Mouse (Mus musculus) heart, embryonic 14.5 days (tissue): ENCODE results near the gene Elmod1. TPM values are rescaled to one million over a fixed set of nuclear protein-coding genes. Genes with fewer than 3 reads are reported as not detected.

Source experiments
- ATAC-seq: fragments of 200-750 bp; cut with Nextera tagmentation; 2 replicates; pipeline ENCODE4 v1.8.0; 2017; ENCODE audit warnings: low read depth, moderate TSS enrichment; ENCODE audit not compliant: insufficient number of reproducible peaks, insufficient read depth, low FRiP score
- H3K27ac ChIP-seq, 2 experiments: fragments of 200-500 bp in 1 of 2; fragments of 300-500 bp in 1 of 2; sonication (generic) in 1 of 2; replicated peaks in 1 of 2; 2 replicates each; pipeline ENCODE4 v1.5.1; 2012 to 2014; ENCODE audit warnings: low read depth in 2 of 2, low read length in 2 of 2, control low read depth in 1 of 2, mild to moderate bottlenecking in 1 of 2, mixed read lengths in 1 of 2; ENCODE audit not compliant: control insufficient read depth in 1 of 2, insufficient read depth in 1 of 2
- H3K27me3 ChIP-seq: fragments of 300-500 bp; sonication (generic); 2 replicates; pipeline ENCODE4 v1.6.1; 2014; ENCODE audit warnings: mild to moderate bottlenecking, low read length, control low read depth; ENCODE audit not compliant: control insufficient read depth, insufficient read depth
- H3K36me3 ChIP-seq: fragments of 300-500 bp; sonication (generic); 2 replicates; pipeline ENCODE4 v1.6.1; 2014; ENCODE audit warnings: mild to moderate bottlenecking, control low read depth, low read length, mixed read lengths; ENCODE audit not compliant: control insufficient read depth, insufficient read depth
- H3K4me1 ChIP-seq, 2 experiments: fragments of 200-500 bp in 1 of 2; fragments of 300-500 bp in 1 of 2; sonication (generic) in 1 of 2; 2 replicates each; pipeline ENCODE4 v1.6.1; 2012 to 2014; ENCODE audit warnings: low read length in 2 of 2, control low read depth in 1 of 2, mixed read lengths in 1 of 2; ENCODE audit not compliant: control insufficient read depth in 2 of 2, insufficient read depth in 2 of 2
- H3K4me2 ChIP-seq: fragments of 300-500 bp; sonication (generic); 2 replicates; pipeline ENCODE4 v1.6.1; 2014; ENCODE audit warnings: mild to moderate bottlenecking, low read length
- H3K4me3 ChIP-seq, 2 experiments: fragments of 200-500 bp in 1 of 2; fragments of 300-500 bp in 1 of 2; sonication (generic) in 1 of 2; 2 replicates each; pipeline ENCODE4 v1.5.1; 2012 to 2014; ENCODE audit warnings: low read length in 2 of 2, mild to moderate bottlenecking in 2 of 2, control low read depth in 1 of 2, low read depth in 1 of 2, moderate library complexity in 1 of 2; ENCODE audit not compliant: control insufficient read depth in 1 of 2, insufficient read depth in 1 of 2
- H3K9ac ChIP-seq: fragments of 300-500 bp; sonication (generic); 2 replicates; pipeline ENCODE4 v1.6.1; 2014; ENCODE audit warnings: mild to moderate bottlenecking, low read length
- H3K9me3 ChIP-seq: fragments of 300-500 bp; sonication (generic); 2 replicates; pipeline ENCODE4 v1.6.1; 2016; ENCODE audit warnings: low read length, control low read depth; ENCODE audit not compliant: control insufficient read depth
- WGBS: fragments of 180-500 bp; shearing (Covaris S2); extraction: QIAGEN DNeasy Blood & Tissue Kit; methylation state at CpG from one replicate; pipeline ENCODE4 v1.1.7; 2014; 5-methylcytosine and 5-hydroxymethylcytosine counted together
- polyA plus RNA-seq: library from polyadenylated mRNA; unstranded; fragments of >200 nt; fragmentation: Nextera tagmentation; extraction: Ambion mirVana; gene quantifications from 2 replicates; pipeline ENCODE4 v1.2.1, GENCODE M21; 2014

Elmod1 gene
- polyA plus RNA-seq, 1 experiment from 2014 or later: 0.09 TPM

GRCm38 (mm10) chr9:53877423-53877822 lies 97.7 kb downstream of the Elmod1 start:
- no peak overlapping the region for H3K9ac ChIP-seq
- no peaks in the 10 kb centered on the region for H3K9me3 ChIP-seq
- H3K27me3 ChIP-seq: no peaks in the 10 kb centered on the region
- ATAC-seq: no peak
- no peak overlapping the region for H3K4me3 ChIP-seq
- no peak overlapping the region for H3K27ac ChIP-seq
- H3K36me3 ChIP-seq: no peaks in the 10 kb centered on the region
- no peaks in the 10 kb centered on the region for H3K4me1 ChIP-seq
- WGBS: 37% methylated on average over 2 of the region's 2 CpGs
- no peak overlapping the region for H3K4me2 ChIP-seq

- H3K4me3 ChIP-seq: no peak overlapping the region
- no peak overlapping the region for H3K27ac ChIP-seq
- WGBS: 84% methylated on average over 8 of the region's 8 CpGs
- no peak overlapping the region for H3K9ac ChIP-seq
- H3K4me2 ChIP-seq: no peak overlapping the region
- no peaks in the 10 kb centered on the region for H3K36me3 ChIP-seq
- H3K27me3 ChIP-seq: no peaks in the 10 kb centered on the region
- H3K9me3 ChIP-seq: 0 out of 2 replicates have a peak, but pooled peaks cover 3% of the 10 kb centered on the region
- no peak for ATAC-seq
- H3K4me1 ChIP-seq: no peaks in the 10 kb centered on the region
Observed at GRCm38 (mm10) chr9:53873239-53873638, 101.9 kb downstream of the Elmod1 start.

Other genes with a start within 250 kb of the Elmod1 start
- 0.27 and 0.35 TPM in 2 replicates for gene Slc35f2, start 203.8 kb downstream of the Elmod1 start, polyA plus RNA-seq
- gene Sln, start 125.1 kb downstream of the Elmod1 start, polyA plus RNA-seq: 131 and 193 TPM in 2 replicates
- 0.39 and 0.42 TPM in 2 replicates for gene Tnfaip8l3, start 93.1 kb upstream of the Elmod1 start, polyA plus RNA-seq